Mouse (Mus musculus): ENCODE results near the gene Ccnjl. TPM values are rescaled to one million over a fixed set of nuclear protein-coding genes. Genes with fewer than 3 reads are reported as not detected.

Ccnjl gene
- polyA plus RNA-seq, 1 experiment: 46.5 TPM

- no peak for TF ChIP-seq GATA1 (IDR thresholded peaks at IDR 0.05; ENCODE audit: borderline replicate concordance, low read length)
- no peak for TF ChIP-seq FLI1 (IDR thresholded peaks at IDR 0.05; ENCODE audit: low read length)
- peak overlapping the region; percentile 24 for H3K4me3 ChIP-seq (replicated peaks)
- peaks cover 60% of the 10 kb centered on the region for H3K36me3 ChIP-seq (replicated peaks; ENCODE audit: low read length)
- H3K4me1 ChIP-seq: peaks cover 91% of the 10 kb centered on the region
- no peaks in the 10 kb centered on the region for H3K27me3 ChIP-seq (replicated peaks)
- no peaks in the 10 kb centered on the region for H3K9me3 ChIP-seq
These were observed 17.4 kb downstream of the Ccnjl start for GRCm38 (mm10) chr11:43545873-43546475.

- Histone ChIP-seq H3K36me3 (replicated peaks; ENCODE audit: low read length) (peaks cover 59% of the 10 kb centered on the region), H3K9me3 (no peaks in the 10 kb centered on the region), H3K4me3 (replicated peaks) (no peak overlapping the region), H3K27me3 (replicated peaks) (no peaks in the 10 kb centered on the region), H3K4me1 (peaks cover 92% of the 10 kb centered on the region)
- TF ChIP-seq GATA1 (IDR thresholded peaks at IDR 0.05; ENCODE audit: borderline replicate concordance, low read length) (no peak), FLI1 (IDR thresholded peaks at IDR 0.05; ENCODE audit: low read length) (no peak)
These were observed 18.1 kb downstream of the Ccnjl start for GRCm38 (mm10) chr11:43546678-43547077.

GRCm38 (mm10) chr11:43548148-43548547 lies 19.6 kb downstream of the Ccnjl start:
- no peaks in the 10 kb centered on the region for H3K9me3 ChIP-seq
- peaks cover 51% of the 10 kb centered on the region for H3K36me3 ChIP-seq (replicated peaks; ENCODE audit: low read length)
- no peaks in the 10 kb centered on the region for H3K27me3 ChIP-seq (replicated peaks)
- H3K4me1 ChIP-seq: peaks cover 90% of the 10 kb centered on the region
- TF ChIP-seq GATA1 (IDR thresholded peaks at IDR 0.05; ENCODE audit: borderline replicate concordance, low read length): no peak
- TF ChIP-seq FLI1 (IDR thresholded peaks at IDR 0.05; ENCODE audit: low read length): no peak
- no peak overlapping the region for H3K4me3 ChIP-seq (replicated peaks)

- Histone ChIP-seq H3K27me3 (replicated peaks) (no peaks in the 10 kb centered on the region), H3K36me3 (replicated peaks; ENCODE audit: low read length) (peaks cover 50% of the 10 kb centered on the region), H3K4me1 (peaks cover 84% of the 10 kb centered on the region), H3K4me3 (replicated peaks) (no peak overlapping the region), H3K9me3 (no peaks in the 10 kb centered on the region)
- TF ChIP-seq FLI1 (IDR thresholded peaks at IDR 0.05; ENCODE audit: low read length) (no peak), GATA1 (IDR thresholded peaks at IDR 0.05; ENCODE audit: borderline replicate concordance, low read length) (no peak)
These were observed 20.3 kb downstream of the Ccnjl start for GRCm38 (mm10) chr11:43548657-43549435.

- Histone ChIP-seq H3K4me3 (replicated peaks) (no peak overlapping the region), H3K9me3 (no peaks in the 10 kb centered on the region), H3K27me3 (replicated peaks) (no peaks in the 10 kb centered on the region), H3K36me3 (replicated peaks; ENCODE audit: low read length) (peaks cover 59% of the 10 kb centered on the region), H3K4me1 (peaks cover 84% of the 10 kb centered on the region)
- TF ChIP-seq FLI1 (IDR thresholded peaks at IDR 0.05; ENCODE audit: low read length) (no peak), GATA1 (IDR thresholded peaks at IDR 0.05; ENCODE audit: borderline replicate concordance, low read length) (no peak)
These were observed 21.1 kb downstream of the Ccnjl start for GRCm38 (mm10) chr11:43549701-43550100.

- no peaks in the 10 kb centered on the region for H3K27me3 ChIP-seq (replicated peaks)
- no peaks in the 10 kb centered on the region for H3K9me3 ChIP-seq
- H3K4me1 ChIP-seq: peaks cover 76% of the 10 kb centered on the region
- TF ChIP-seq GATA1 (IDR thresholded peaks at IDR 0.05; ENCODE audit: borderline replicate concordance, low read length) (no peak), FLI1 (IDR thresholded peaks at IDR 0.05; ENCODE audit: low read length) (no peak)
- peaks cover 56% of the 10 kb centered on the region for H3K36me3 ChIP-seq (replicated peaks; ENCODE audit: low read length)
- no peak overlapping the region for H3K4me3 ChIP-seq (replicated peaks)
These were observed 23.2 kb downstream of the Ccnjl start for GRCm38 (mm10) chr11:43551756-43552155.

GRCm38 (mm10) chr11:43552675-43553074 lies 24.1 kb downstream of the Ccnjl start:
- Histone ChIP-seq H3K27me3 (replicated peaks) (no peaks in the 10 kb centered on the region), H3K36me3 (replicated peaks; ENCODE audit: low read length) (peaks cover 56% of the 10 kb centered on the region), H3K4me1 (peaks cover 80% of the 10 kb centered on the region), H3K9me3 (no peaks in the 10 kb centered on the region), H3K4me3 (replicated peaks) (no peak overlapping the region)
- TF ChIP-seq FLI1 (IDR thresholded peaks at IDR 0.05; ENCODE audit: low read length) (no peak), GATA1 (IDR thresholded peaks at IDR 0.05; ENCODE audit: borderline replicate concordance, low read length) (no peak)

GRCm38 (mm10) chr11:43556538-43556937 lies 28.0 kb downstream of the Ccnjl start:
- Histone ChIP-seq H3K36me3 (replicated peaks; ENCODE audit: low read length) (peaks cover 62% of the 10 kb centered on the region), H3K4me1 (peaks cover 79% of the 10 kb centered on the region), H3K27me3 (replicated peaks) (no peaks in the 10 kb centered on the region), H3K4me3 (replicated peaks) (no peak overlapping the region), H3K9me3 (no peaks in the 10 kb centered on the region)
- TF ChIP-seq GATA1 (IDR thresholded peaks at IDR 0.05; ENCODE audit: borderline replicate concordance, low read length) (no peak), FLI1 (IDR thresholded peaks at IDR 0.05; ENCODE audit: low read length) (no peak)

GRCm38 (mm10) chr11:43559515-43560292 lies 31.1 kb downstream of the Ccnjl start:
- H3K27me3 ChIP-seq (replicated peaks): no peaks in the 10 kb centered on the region
- H3K9me3 ChIP-seq: no peaks in the 10 kb centered on the region
- peaks cover 75% of the 10 kb centered on the region for H3K36me3 ChIP-seq (replicated peaks; ENCODE audit: low read length)
- TF ChIP-seq FLI1 (IDR thresholded peaks at IDR 0.05; ENCODE audit: low read length) (no peak), GATA1 (IDR thresholded peaks at IDR 0.05; ENCODE audit: borderline replicate concordance, low read length) (no peak)
- H3K4me1 ChIP-seq: peaks cover 88% of the 10 kb centered on the region
- H3K4me3 ChIP-seq (replicated peaks): no peak overlapping the region
